9 mouse cellular contexts compared by ENCODE assay signal in the genomic region with DNA sequence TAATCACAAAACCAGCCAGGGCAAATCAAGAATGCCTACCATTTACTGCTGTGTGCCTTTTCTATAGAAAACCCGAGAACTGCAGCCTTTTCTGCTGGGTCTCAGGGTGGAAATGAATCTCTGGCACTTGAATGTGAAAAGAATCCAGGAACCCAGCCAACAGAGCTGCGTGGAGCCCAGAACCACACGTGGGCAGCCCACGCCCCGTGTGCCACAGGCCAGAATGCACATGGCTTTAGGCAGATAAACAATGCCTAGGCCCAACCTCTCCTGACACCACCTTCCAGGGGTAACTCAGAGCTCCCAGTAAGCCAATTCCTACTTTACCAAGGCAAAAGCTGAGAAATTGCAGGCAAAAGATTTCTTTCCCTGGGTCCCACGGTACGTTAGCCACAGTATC. TPM values are rescaled to one million over a fixed set of nuclear protein-coding genes. Genes with fewer than 3 reads are reported as not detected.
DNase-seq lines count a peak whose midpoint lies in the region; ATAC-seq and TF ChIP-seq lines count a peak whose summit lies in the region.
"Had no signal": no experiment of that assay in that cellular context is flagged by ENCODE, and none has a peak within 500 bp of the region (broad histone marks: within the 10 kb centered on the region; RNA-seq: fewer than 3 reads in every experiment).

No protein-coding gene starts in this region.

- ATAC-seq in hindbrain, embryonic 15.5 days (ENCODE audit: low FRiP score, low read depth): no peak
- no peak for ATAC-seq in hindbrain, embryonic 12.5 days (ENCODE audit: low FRiP score)

- H3K9ac ChIP-seq in hindbrain, embryonic 15.5 days: no peak overlapping the region
- H3K9ac ChIP-seq in hindbrain, embryonic 12.5 days: no peak overlapping the region

- DNase-seq in testis, postnatal 14 days (ENCODE audit: low spot score): no peak
- DNase-seq in left cerebral cortex, adult 9 months (ENCODE audit: low spot score in 2 of 2): peak; percentile 44 to 69
- DNase-seq in adrenal gland, adult 2 months: no peak
- no peak for DNase-seq in urinary bladder, adult 18-20 months (ENCODE audit: low spot score in 2 of 2)
- no peak for DNase-seq in MN1 (ENCODE audit: low spot score)
- DNase-seq: lung, adult 2 months had no signal

- no peak for TF ChIP-seq POLR2A in testis, adult 2 months (IDR thresholded peaks at IDR 0.05; ENCODE audit: control insufficient read depth, low read depth, low read length)

- WGBS in hindbrain, embryonic 15.5 days: 54% methylated on average over 7 of the region's 7 CpGs
- WGBS in hindbrain, embryonic 12.5 days: 76% methylated on average over 7 of the region's 7 CpGs

- no peak for TF ChIP-seq CTCF in testis, adult 2 months (IDR thresholded peaks at IDR 0.05; ENCODE audit: control insufficient read depth, insufficient read depth, insufficient replicate concordance, low read depth, low read length)

- no peaks in the 10 kb centered on the region for H3K36me3 ChIP-seq in hindbrain, embryonic 15.5 days
- 0 out of 2 replicates have a peak, but pooled peaks cover 3% of the 10 kb centered on the region for H3K36me3 ChIP-seq in hindbrain, embryonic 12.5 days
- no peaks in the 10 kb centered on the region for H3K36me3 ChIP-seq in testis, adult 2 months (ENCODE audit: control insufficient read depth, insufficient read depth, low read length)

- no peak overlapping the region for H3K4me2 ChIP-seq in hindbrain, embryonic 15.5 days
- H3K4me2 ChIP-seq in hindbrain, embryonic 12.5 days (replicated peaks): no peak overlapping the region

- H3K27ac ChIP-seq in hindbrain, embryonic 15.5 days (replicated peaks): peak overlapping the region; percentile 43; the same call in 1 of the 2 replicates
- no peak overlapping the region for H3K27ac ChIP-seq in hindbrain, embryonic 12.5 days
- H3K27ac ChIP-seq in testis, adult 2 months (ENCODE audit: control insufficient read depth, insufficient read depth, low read depth, low read length): no peak overlapping the region

- H3K27me3 ChIP-seq in hindbrain, embryonic 15.5 days: no peaks in the 10 kb centered on the region
- H3K27me3 ChIP-seq in hindbrain, embryonic 12.5 days: peaks cover 3% of the 10 kb centered on the region; the same call in 1 of the 2 replicates
- H3K27me3 ChIP-seq in testis, adult 2 months (ENCODE audit: control insufficient read depth, insufficient read depth, low read length): no peaks in the 10 kb centered on the region

- H3K4me3 ChIP-seq in hindbrain, embryonic 15.5 days: no peak overlapping the region
- no peak overlapping the region for H3K4me3 ChIP-seq in hindbrain, embryonic 12.5 days
- H3K4me3 ChIP-seq in testis, adult 2 months (ENCODE audit: control insufficient read depth, low read depth, low read length): peak overlapping the region; percentile 28

- no peaks in the 10 kb centered on the region for H3K9me3 ChIP-seq in hindbrain, embryonic 15.5 days
- no peaks in the 10 kb centered on the region for H3K9me3 ChIP-seq in hindbrain, embryonic 12.5 days (replicated peaks)

- H3K4me1 ChIP-seq in hindbrain, embryonic 15.5 days (replicated peaks): peaks cover 10% of the 10 kb centered on the region
- peaks cover 3% of the 10 kb centered on the region for H3K4me1 ChIP-seq in hindbrain, embryonic 12.5 days
- no peaks in the 10 kb centered on the region for H3K4me1 ChIP-seq in testis, adult 2 months (ENCODE audit: control insufficient read depth, insufficient read depth, low read length)

RNA-seq across cellular contexts. Expression of a gene that starts 5.7 kb away (rescaled TPM):
- 1.5 and 1.7 TPM in 2 replicates for polyA plus RNA-seq in hindbrain, embryonic 15.5 days (2015; fragmentation: Nextera tagmentation; extraction: Ambion mirVana)
- polyA plus RNA-seq in hindbrain, embryonic 12.5 days (2016; fragmentation: Nextera tagmentation; extraction: Ambion mirVana): 2.8 and 4.1 TPM in 2 replicates
- 117 and 119 TPM in 2 replicates for polyA plus RNA-seq in testis, adult 2 months (2012; rRNA removed)
- 10 to 100 TPM in 1 of 2 experiments, 1 to 10 TPM in 1; 9.3 to 13.1 TPM for total RNA-seq in adrenal gland, adult 2 months (2021)
- 1.4 and 1.5 TPM in 2 replicates for polyA plus RNA-seq in adrenal gland, adult 2 months (2012; rRNA removed)

Comparison
In these comparisons a context has a peak if more than half of its experiments do, and no peak if none do; other contexts are left out.
1. DNase-seq: peak in left cerebral cortex, adult 9 months (2 of 2); none in testis, postnatal 14 days (single experiment), adrenal gland, adult 2 months (single experiment), urinary bladder, adult 18-20 months (0 of 2) and MN1 (single experiment).
2. RNA of a gene that starts 5.7 kb away (polyA plus RNA-seq): 117 to 119 TPM in testis, adult 2 months; 2.8 to 4.1 TPM in hindbrain, embryonic 12.5 days, 1.5 to 1.7 TPM in hindbrain, embryonic 15.5 days and 1.4 to 1.5 TPM in adrenal gland, adult 2 months; every median in the first group is over 10 times any median in the second.